Comparison of ENCODE assay signal across 20 mouse cellular contexts in genomic region chr1:78451070-78451854, GRCm38 (mm10). TPM values are rescaled to one million over a fixed set of nuclear protein-coding genes. Genes with fewer than 3 reads are reported as not detected.
DNase-seq lines count a peak whose midpoint lies in the region; ATAC-seq and TF ChIP-seq lines count a peak whose summit lies in the region.
"Had no signal": no experiment of that assay in that cellular context is flagged by ENCODE, and none has a peak within 500 bp of the region (broad histone marks: within the 10 kb centered on the region; RNA-seq: fewer than 3 reads in every experiment).

No protein-coding gene starts in this region.

- H3K4me1 ChIP-seq in heart, embryonic 10.5 days = no peaks in the 10 kb centered on the region
- no peaks in the 10 kb centered on the region for H3K4me1 ChIP-seq in heart, adult 2 months (ENCODE audit: control insufficient read depth, insufficient read depth, low read length)
- H3K4me1 ChIP-seq in lung, postnatal 0 days (ENCODE audit: insufficient read depth, low read depth, low read length) = no peaks in the 10 kb centered on the region
- no peaks in the 10 kb centered on the region; the same call in 1 of the 2 replicates for H3K4me1 ChIP-seq in lung, adult 2 months (ENCODE audit: control insufficient read depth, insufficient read depth, low read length)
- H3K4me1 ChIP-seq in embryonic fibroblast, embryonic 13.5 days (ENCODE audit: control insufficient read depth, insufficient read depth, low read length) = peaks cover 13% of the 10 kb centered on the region
- 0 out of 2 replicates have a peak, but pooled peaks cover 4% of the 10 kb centered on the region for H3K4me1 ChIP-seq in neural tube, embryonic 15.5 days
- H3K4me1 ChIP-seq: intestine, embryonic 15.5 days; limb, embryonic 15.5 days had no signal

- no peak for TF ChIP-seq CTCF in heart, adult 2 months (IDR thresholded peaks at IDR 0.05)
- TF ChIP-seq CTCF in lung, postnatal 0 days (IDR thresholded peaks at IDR 0.05) = no peak
- no peak for TF ChIP-seq CTCF in lung, adult 2 months (IDR thresholded peaks at IDR 0.05; ENCODE audit: insufficient read depth, low read length)
- TF ChIP-seq CTCF in embryonic fibroblast, embryonic 13.5 days (IDR thresholded peaks at IDR 0.05; ENCODE audit: borderline replicate concordance, insufficient read depth, low read length) = no peak

- H3K79me2 ChIP-seq in heart, adult 2 months (replicated peaks; ENCODE audit: control insufficient read depth, insufficient read depth, low read length) = no peaks in the 10 kb centered on the region

- no peak overlapping the region for H3K27ac ChIP-seq in heart, embryonic 10.5 days
- no peak overlapping the region for H3K27ac ChIP-seq in heart, adult 2 months
- no peak overlapping the region for H3K27ac ChIP-seq in lung, postnatal 0 days (ENCODE audit: low read length)
- peak overlapping the region; percentile 80 for H3K27ac ChIP-seq in embryonic fibroblast, embryonic 13.5 days (ENCODE audit: insufficient read depth, low read length)
- H3K27ac ChIP-seq in neural tube, embryonic 15.5 days (replicated peaks) = 0 out of 2 replicates have a peak overlapping the region, but pooled peaks have one; percentile 2
- H3K27ac ChIP-seq: intestine, embryonic 15.5 days; limb, embryonic 15.5 days; macrophage had no signal

- no peak overlapping the region for H3K9ac ChIP-seq in heart, adult 2 months (ENCODE audit: low read depth, low read length)
- no peak overlapping the region for H3K9ac ChIP-seq in lung, postnatal 0 days (replicated peaks; ENCODE audit: low read depth)
- no peak overlapping the region for H3K9ac ChIP-seq in neural tube, embryonic 15.5 days (replicated peaks)
- H3K9ac ChIP-seq: intestine, embryonic 15.5 days; limb, embryonic 15.5 days had no signal

- peak; percentile 39 for DNase-seq in heart, embryonic 10.5 days (ENCODE audit: low spot score)
- DNase-seq in heart, adult 2 months = no peak
- peak; percentile 55 for DNase-seq in lung, postnatal 0 days (ENCODE audit: low spot score)
- DNase-seq in lung, adult 2 months = no peak
- DNase-seq in urinary bladder, adult 18-20 months (ENCODE audit: low spot score in 2 of 2) = no peak
- DNase-seq: adrenal gland, postnatal 25 days; cerebellum, postnatal 14 days; midbrain, embryonic 14.5 days; thymus, postnatal 4 days had no signal

- ATAC-seq in lung, postnatal 0 days = peak; percentile 38; the same call in 1 of the 2 replicates
- ATAC-seq in neural tube, embryonic 15.5 days (ENCODE audit: low FRiP score) = no peak
- ATAC-seq: intestine, embryonic 15.5 days had no signal

- H3K4me2 ChIP-seq in lung, postnatal 0 days (replicated peaks; ENCODE audit: low read depth, low read length) = no peak overlapping the region
- H3K4me2 ChIP-seq in neural tube, embryonic 15.5 days = no peak overlapping the region
- H3K4me2 ChIP-seq: intestine, embryonic 15.5 days; limb, embryonic 15.5 days had no signal

- 79% methylated on average over 12 of the region's 12 CpGs for WGBS in heart, embryonic 10.5 days
- 88% methylated on average over 12 of the region's 12 CpGs for WGBS in heart, adult 2 months
- WGBS in lung, postnatal 0 days = 73% methylated on average over 12 of the region's 12 CpGs
- WGBS in lung, adult 2 months = 72% methylated on average over 12 of the region's 12 CpGs
- 57% methylated on average over 12 of the region's 12 CpGs for WGBS in neural tube, embryonic 15.5 days

- no peaks in the 10 kb centered on the region for H3K9me3 ChIP-seq in heart, embryonic 10.5 days
- no peaks in the 10 kb centered on the region for H3K9me3 ChIP-seq in lung, postnatal 0 days (ENCODE audit: low read length)
- no peaks in the 10 kb centered on the region for H3K9me3 ChIP-seq in neural tube, embryonic 15.5 days (replicated peaks)
- H3K9me3 ChIP-seq: intestine, embryonic 15.5 days; limb, embryonic 15.5 days had no signal

- no peak for TF ChIP-seq POLR2A in heart, adult 2 months (IDR thresholded peaks at IDR 0.05; ENCODE audit: insufficient read depth, low read depth, low read length)
- TF ChIP-seq POLR2A in lung, adult 2 months (IDR thresholded peaks at IDR 0.05; ENCODE audit: borderline replicate concordance, extremely low read depth, low read depth, low read length) = no peak
- TF ChIP-seq POLR2A in embryonic fibroblast, embryonic 13.5 days (IDR thresholded peaks at IDR 0.05; ENCODE audit: low read depth, low read length) = no peak

- no peak overlapping the region for H3K4me3 ChIP-seq in heart, embryonic 10.5 days
- H3K4me3 ChIP-seq in heart, adult 2 months = no peak overlapping the region
- H3K4me3 ChIP-seq in lung, postnatal 0 days (ENCODE audit: low read depth, low read length) = no peak overlapping the region
- H3K4me3 ChIP-seq in lung, adult 2 months (replicated peaks; ENCODE audit: extremely low read depth, low read depth, low read length) = no peak overlapping the region
- H3K4me3 ChIP-seq in embryonic fibroblast, embryonic 13.5 days (ENCODE audit: insufficient read depth, low read length) = no peak overlapping the region
- no peak overlapping the region for H3K4me3 ChIP-seq in neural tube, embryonic 15.5 days (replicated peaks)
- H3K4me3 ChIP-seq: intestine, embryonic 15.5 days; limb, embryonic 15.5 days had no signal

- peaks cover 55% of the 10 kb centered on the region for H3K36me3 ChIP-seq in heart, embryonic 10.5 days
- no peaks in the 10 kb centered on the region for H3K36me3 ChIP-seq in heart, adult 2 months (ENCODE audit: control insufficient read depth, insufficient read depth, low read length)
- H3K36me3 ChIP-seq in lung, postnatal 0 days (ENCODE audit: insufficient read depth, low read length) = peaks cover 6% of the 10 kb centered on the region; the same call in 1 of the 2 replicates
- peaks cover 51% of the 10 kb centered on the region for H3K36me3 ChIP-seq in neural tube, embryonic 15.5 days

- H3K27me3 ChIP-seq in heart, embryonic 10.5 days (ENCODE audit: insufficient read depth, poor library complexity, severe bottlenecking) = no peaks in the 10 kb centered on the region
- H3K27me3 ChIP-seq in heart, adult 2 months (ENCODE audit: control insufficient read depth, insufficient read depth, low read length) = no peaks in the 10 kb centered on the region
- H3K27me3 ChIP-seq in lung, postnatal 0 days (replicated peaks; ENCODE audit: insufficient read depth, low read length) = no peaks in the 10 kb centered on the region
- no peaks in the 10 kb centered on the region for H3K27me3 ChIP-seq in neural tube, embryonic 15.5 days (replicated peaks)
- H3K27me3 ChIP-seq: intestine, embryonic 15.5 days; limb, embryonic 15.5 days had no signal

- no peak for TF ChIP-seq EP300 in heart, adult 2 months (IDR thresholded peaks at IDR 0.05; ENCODE audit: insufficient read depth, low read depth, low read length)
- TF ChIP-seq EP300 in lung, postnatal 0 days (IDR thresholded peaks at IDR 0.05) = no peak

- intact Hi-C loops in heart, adult 2 months (cut with DNase I) = loop anchor here (10.0 kb wide), 1 partner anchor 236 kb away; no protein-coding TSS in a partner anchor

RNA-seq across cellular contexts. Expression of gene Farsb, which starts 37.4 kb away (rescaled TPM):
- polyA plus RNA-seq in heart, embryonic 10.5 days (2016; fragmentation: Nextera tagmentation; extraction: Ambion mirVana) = 122 and 133 TPM in 2 replicates
- total RNA-seq in heart, adult 2 months (2021) = 10 to 100 TPM; 46.7 to 49.1 TPM
- polyA plus RNA-seq in heart, adult 2 months (2012; rRNA removed) = 18.6 and 40.5 TPM in 2 replicates
- polyA plus RNA-seq in lung, postnatal 0 days (2015; fragmentation: Nextera tagmentation; extraction: Ambion mirVana) = 41.8 and 45.6 TPM in 2 replicates
- 7.8 and 13.6 TPM in 2 replicates for polyA plus RNA-seq in lung, adult 2 months (2012; rRNA removed)
- polyA plus RNA-seq in embryonic fibroblast, embryonic 13.5 days (2011; ENCODE audit: insufficient read length, low read depth, missing spikeins) = 108 and 125 TPM in 2 replicates
- polyA plus RNA-seq in neural tube, embryonic 15.5 days (2015; fragmentation: Nextera tagmentation; extraction: Ambion mirVana) = 160 and 161 TPM in 2 replicates

RNA-seq across cellular contexts. Expression of gene Mogat1, which starts 59.5 kb away (rescaled TPM):
- polyA plus RNA-seq in heart, embryonic 10.5 days (2016; fragmentation: Nextera tagmentation; extraction: Ambion mirVana) = 0.22 TPM in 1 of 2 replicates, not detected in the other
- total RNA-seq in heart, adult 2 months (2021) = not detected
- polyA plus RNA-seq in heart, adult 2 months (2012; rRNA removed) = 0.82 and 3.1 TPM in 2 replicates
- 0.88 and 1.2 TPM in 2 replicates for polyA plus RNA-seq in lung, postnatal 0 days (2015; fragmentation: Nextera tagmentation; extraction: Ambion mirVana)
- 1.2 and 1.6 TPM in 2 replicates for polyA plus RNA-seq in lung, adult 2 months (2012; rRNA removed)
- polyA plus RNA-seq in embryonic fibroblast, embryonic 13.5 days (2011; ENCODE audit: insufficient read length, low read depth, missing spikeins) = not detected in 2 replicates
- polyA plus RNA-seq in neural tube, embryonic 15.5 days (2015; fragmentation: Nextera tagmentation; extraction: Ambion mirVana) = 0.82 and 0.83 TPM in 2 replicates
- total RNA-seq: ES-E14; heart, adult 8-10 months; heart, postnatal 25 days; left cerebral cortex, postnatal 10 days; neutrophil, adult 5-6 weeks had no signal
- polyA plus RNA-seq: C2C12; intestine, embryonic 15.5 days; macrophage had no signal

Comparison
In these comparisons a context has a peak if more than half of its experiments do, and no peak if none do; other contexts are left out.
1. DNase-seq: peak in heart, embryonic 10.5 days (single experiment) and lung, postnatal 0 days (single experiment); none in heart, adult 2 months (0 of 2), lung, adult 2 months (single experiment) and urinary bladder, adult 18-20 months (0 of 2).
2. H3K27ac ChIP-seq: peak in embryonic fibroblast, embryonic 13.5 days (single experiment) and neural tube, embryonic 15.5 days (single experiment); none in heart, embryonic 10.5 days (single experiment), heart, adult 2 months (single experiment) and lung, postnatal 0 days (single experiment).